Mouse (Mus musculus) left cerebral cortex, postnatal 10 days (tissue): ENCODE data around the gene Rassf1. TPM values are rescaled to one million over a fixed set of nuclear protein-coding genes. Genes with fewer than 3 reads are reported as not detected.

Experiments used
- DNase-seq, 2 experiments: peaks; one replicate each; pipeline ENCODE4 v3.0.0; 2021 to 2022; ENCODE audit warnings: low spot score in 2 of 2, mixed read lengths in 1 of 2; ENCODE audit errors: extremely low spot score in 1 of 2
- intact Hi-C: fragments of 180-260 bp; cut with DNase I; formaldehyde crosslinking; loops from one replicate; pipeline ENCODE4 v1.15.1; 2025
- total RNA-seq, 2 experiments: library from RNA; stranded (reverse); gene quantifications; 2 replicates each; pipeline ENCODE4 v1.2.3; 2021

The Rassf1 gene
- 10 to 100 TPM; 14.7 to 14.9 TPM for total RNA-seq

GRCm38 (mm10) chr9:107551117-107551889 lies at the start of gene Rassf1:
TSS of gene Rassf1 (plus strand) at chr9:107551555.
- peak in 1 of 2 experiments; percentile 73 for DNase-seq
- intact Hi-C loops: no loop called here

- intact Hi-C loops: no loop called here
Observed at GRCm38 (mm10) chr9:107502131-107502846, 49.1 kb upstream of the Rassf1 start.

GRCm38 (mm10) chr9:107504662-107505537 lies 46.5 kb upstream of the Rassf1 start:
- no peak for DNase-seq
- intact Hi-C loops: loop anchor here (5.0 kb wide), 1 partner anchor 43 kb away; no protein-coding TSS in a partner anchor

More at GRCm38 (mm10) chr9:107502131-107502846, 49.1 kb upstream of the Rassf1 start:
- DNase-seq: no peak

- DNase-seq: peak; percentile 41 to 67
- intact Hi-C loops: loop anchor here (5.0 kb wide), 1 partner anchor 46 kb away; no protein-coding TSS in a partner anchor
Observed at GRCm38 (mm10) chr9:107508266-107508665, 43.1 kb upstream of the Rassf1 start.

- intact Hi-C loops: no loop called here
- no peak for DNase-seq
Observed at GRCm38 (mm10) chr9:107510384-107511100, 40.8 kb upstream of the Rassf1 start.

- intact Hi-C loops: no loop called here
- DNase-seq: no peak
Observed at GRCm38 (mm10) chr9:107511436-107511835, 39.9 kb upstream of the Rassf1 start.

- intact Hi-C loops: no loop called here
- no peak for DNase-seq
Observed at GRCm38 (mm10) chr9:107512326-107512725, 39.0 kb upstream of the Rassf1 start.

GRCm38 (mm10) chr9:107514303-107514955 lies 36.9 kb upstream of the Rassf1 start:
- intact Hi-C loops: loop anchor here (1.0 kb wide), 1 partner anchor 157 kb away; no protein-coding TSS in a partner anchor
- peak; percentile 86 for DNase-seq

GRCm38 (mm10) chr9:107520331-107520730 lies 31.0 kb upstream of the Rassf1 start:
- no peak for DNase-seq
- intact Hi-C loops: no loop called here

GRCm38 (mm10) chr9:107521190-107521589 lies 30.2 kb upstream of the Rassf1 start:
- DNase-seq: no peak
- intact Hi-C loops: no loop called here

- intact Hi-C loops: no loop called here
- no peak for DNase-seq
Observed at GRCm38 (mm10) chr9:107521711-107522399, 29.5 kb upstream of the Rassf1 start.

- no peak for DNase-seq
- intact Hi-C loops: no loop called here
Observed at GRCm38 (mm10) chr9:107522400-107522711, 29.0 kb upstream of the Rassf1 start.

GRCm38 (mm10) chr9:107526198-107527026 lies 24.9 kb upstream of the Rassf1 start:
- peak; percentile 76 to 84 for DNase-seq
- intact Hi-C loops: no loop called here

GRCm38 (mm10) chr9:107533791-107534407 lies 17.5 kb upstream of the Rassf1 start, which contains the start of gene Tmem115:
TSS of gene Tmem115 (plus strand) at chr9:107533945.
- intact Hi-C loops: loop anchor here (10.0 kb wide), 1 partner anchor 649 kb away; the partner anchor contains the start of gene Rbm15b
- peak; percentile 95 for DNase-seq

- DNase-seq: peak in 1 of 2 experiments; percentile 65
- intact Hi-C loops: loop anchor here (10.0 kb wide), 1 partner anchor 650 kb away; the partner anchor contains the start of gene Rbm15b
Observed at GRCm38 (mm10) chr9:107534408-107535202, 16.8 kb upstream of the Rassf1 start.
